Mouse (Mus musculus) MEL (cell line): Measurements from ENCODE around the gene Cd9.

Experiments
- CTCF ChIP-seq, 3 experiments: IDR thresholded peaks in 2 of 3; conservative IDR thresholded peaks in 1 of 3; 2 replicates each; pipeline ENCODE4 v1.5.1; 2011 to 2012; ENCODE audit warnings: low read length in 3 of 3, low read depth in 2 of 3, mild to moderate bottlenecking in 2 of 3, improper control_type of control experiment in 1 of 3, inconsistent platforms in 1 of 3, mixed read lengths in 1 of 3, moderate library complexity in 1 of 3; ENCODE audit not compliant: control insufficient read depth in 1 of 3, insufficient read depth in 1 of 3, poor library complexity in 1 of 3, severe bottlenecking in 1 of 3
- E2F4 ChIP-seq: IDR thresholded peaks from 2 replicates; pipeline ENCODE4 v1.6.1; 2011; ENCODE audit warnings: low read depth, low read length, improper control_type of control experiment, borderline replicate concordance
- EP300 ChIP-seq, 2 experiments: IDR thresholded peaks; 2 replicates each; pipeline ENCODE4 v1.6.1; 2011; ENCODE audit warnings: improper control_type of control experiment in 2 of 2, low read length in 2 of 2, low read depth in 1 of 2, mild to moderate bottlenecking in 1 of 2
- MAZ ChIP-seq: IDR thresholded peaks from 2 replicates; pipeline ENCODE4 v1.6.1; 2012; ENCODE audit warnings: low read depth, mild to moderate bottlenecking, inconsistent platforms, low read length, improper control_type of control experiment
- POLR2A ChIP-seq, 2 experiments: IDR thresholded peaks; 2 replicates each; pipeline ENCODE4 v1.6.1; 2011 to 2012; ENCODE audit warnings: low read length in 2 of 2, mild to moderate bottlenecking in 2 of 2, control low read depth in 1 of 2, improper control_type of control experiment in 1 of 2, low read depth in 1 of 2, moderate library complexity in 1 of 2; ENCODE audit not compliant: control insufficient read depth in 1 of 2, insufficient read depth in 1 of 2, poor library complexity in 1 of 2
- ZMIZ1 ChIP-seq: IDR thresholded peaks from 2 replicates; pipeline ENCODE4 v1.6.1; 2012; ENCODE audit warnings: low read depth, mild to moderate bottlenecking, inconsistent platforms, low read length, improper control_type of control experiment, moderate library complexity

DNA sequence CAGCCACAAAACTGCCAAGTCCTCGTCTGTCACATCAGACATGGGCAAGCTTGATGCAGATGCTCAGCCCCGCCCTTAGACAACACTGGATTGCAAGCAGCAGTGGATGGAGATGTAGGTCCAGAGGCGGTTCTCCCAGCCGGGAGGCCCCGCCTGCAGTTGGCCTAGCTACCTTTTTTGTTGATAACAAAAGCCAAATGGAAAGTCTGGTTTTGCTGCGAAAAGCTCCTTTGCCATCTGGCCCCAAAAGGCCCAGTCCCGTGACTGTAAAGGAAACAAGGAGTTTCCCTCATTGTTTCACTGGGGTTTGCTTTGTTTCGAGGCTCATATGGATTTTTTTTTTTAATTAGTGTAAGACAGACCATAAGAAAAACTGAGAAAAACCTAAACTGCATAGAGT lies 18.5 kb downstream of the Cd9 start:
- TF ChIP-seq MAZ (no peak), EP300 (IDR thresholded peaks at IDR 0.05; ENCODE audit: low read depth in 1 of 2, low read length in 2 of 2) (no peak), ZMIZ1 (no peak), POLR2A (IDR thresholded peaks at IDR 0.05; ENCODE audit: control insufficient read depth in 1 of 2, insufficient read depth in 1 of 2, low read depth in 1 of 2, low read length in 2 of 2, poor library complexity in 1 of 2) (no peak), E2F4 (no peak), CTCF (IDR thresholded peaks at IDR 0.05 in 2 of 3, conservative IDR thresholded peaks at IDR 0.05 in 1 of 3; ENCODE audit: control insufficient read depth in 1 of 3, insufficient read depth in 1 of 3, low read depth in 2 of 3, low read length in 3 of 3, poor library complexity in 1 of 3, severe bottlenecking in 1 of 3) (no peak)
